Mouse (Mus musculus) liver, embryonic 11.5 days (tissue): Measurements from ENCODE around the gene Rfc2. TPM values are rescaled to one million over a fixed set of nuclear protein-coding genes. Genes with fewer than 3 reads are reported as not detected.

Experiments used
- ATAC-seq: fragments of 200-750 bp; cut with Nextera tagmentation; replicated peaks from 2 replicates; pipeline ENCODE4 v1.8.0; 2017; ENCODE audit warnings: moderate number of reproducible peaks, mild to moderate bottlenecking, moderate TSS enrichment, moderate library complexity; ENCODE audit not compliant: low FRiP score
- DNase-seq: peaks from one replicate; pipeline ENCODE4 v3.0.0-alpha.2; 2017; ENCODE audit warnings: low spot score
- H3K27ac ChIP-seq: fragments of 300-500 bp; sonication (generic); 2 replicates; pipeline ENCODE4 v1.5.1; 2014; ENCODE audit warnings: mild to moderate bottlenecking, low read depth, low read length, control low read depth
- H3K27me3 ChIP-seq: fragments of 300-500 bp; sonication (generic); replicated peaks from 2 replicates; pipeline ENCODE4 v1.6.1; 2014; ENCODE audit warnings: low read length, mixed read lengths; ENCODE audit not compliant: control insufficient read depth, insufficient read depth
- H3K36me3 ChIP-seq: fragments of 300-500 bp; sonication (generic); 2 replicates; pipeline ENCODE4 v1.6.1; 2014; ENCODE audit warnings: mild to moderate bottlenecking, low read length, moderate library complexity, mixed read lengths; ENCODE audit not compliant: control insufficient read depth, insufficient read depth
- H3K4me1 ChIP-seq: fragments of 300-500 bp; sonication (generic); replicated peaks from 2 replicates; pipeline ENCODE4 v1.6.1; 2014; ENCODE audit warnings: low read length, mixed read lengths; ENCODE audit not compliant: control insufficient read depth, insufficient read depth
- H3K4me2 ChIP-seq: fragments of 300-500 bp; sonication (generic); 2 replicates; pipeline ENCODE4 v1.6.1; 2014; ENCODE audit warnings: mild to moderate bottlenecking, control low read depth, moderate library complexity
- H3K4me3 ChIP-seq: fragments of 300-500 bp; sonication (generic); 2 replicates; pipeline ENCODE4 v1.5.1; 2014; ENCODE audit warnings: low read depth, low read length, control low read depth
- H3K9ac ChIP-seq: fragments of 300-500 bp; sonication (generic); 2 replicates; pipeline ENCODE4 v1.6.1; 2014; ENCODE audit warnings: low read depth, low read length, control low read depth
- H3K9me3 ChIP-seq: fragments of 300-500 bp; sonication (generic); 2 replicates; pipeline ENCODE4 v1.6.1; 2016; ENCODE audit warnings: low read length, inconsistent platforms, mixed read lengths; ENCODE audit not compliant: control insufficient read depth
- WGBS: fragments of 180-500 bp; shearing (Covaris S2); extraction: QIAGEN DNeasy Blood & Tissue Kit; methylation state at CpG from one replicate; pipeline ENCODE4 v1.1.7; 2014; 5-methylcytosine and 5-hydroxymethylcytosine counted together
- polyA plus RNA-seq: library from polyadenylated mRNA; unstranded; fragments of >200 nt; fragmentation: Nextera tagmentation; extraction: Ambion mirVana; gene quantifications from 2 replicates; pipeline ENCODE4 v1.2.1, GENCODE M21; 2014

The Rfc2 gene
- polyA plus RNA-seq, 1 experiment from 2014 or later, result 363 TPM

- Histone ChIP-seq H3K9me3 (no peaks in the 10 kb centered on the region), H3K27me3 (no peaks in the 10 kb centered on the region), H3K4me3 (no peak overlapping the region), H3K36me3 (no peaks in the 10 kb centered on the region), H3K27ac (no peak overlapping the region), H3K4me2 (no peak overlapping the region), H3K4me1 (peaks cover 11% of the 10 kb centered on the region; the same call in 1 of the 2 replicates), H3K9ac (no peak overlapping the region)
- ATAC-seq (no peak), DNase-seq (no peak)
- 79% methylated on average over 7 of the region's 7 CpGs for WGBS
Measured at GRCm38 (mm10) chr5:134546790-134547189, 34.4 kb upstream of the Rfc2 start.

GRCm38 (mm10) chr5:134548306-134548705 lies 32.9 kb upstream of the Rfc2 start:
- ATAC-seq, result no peak

DNA sequence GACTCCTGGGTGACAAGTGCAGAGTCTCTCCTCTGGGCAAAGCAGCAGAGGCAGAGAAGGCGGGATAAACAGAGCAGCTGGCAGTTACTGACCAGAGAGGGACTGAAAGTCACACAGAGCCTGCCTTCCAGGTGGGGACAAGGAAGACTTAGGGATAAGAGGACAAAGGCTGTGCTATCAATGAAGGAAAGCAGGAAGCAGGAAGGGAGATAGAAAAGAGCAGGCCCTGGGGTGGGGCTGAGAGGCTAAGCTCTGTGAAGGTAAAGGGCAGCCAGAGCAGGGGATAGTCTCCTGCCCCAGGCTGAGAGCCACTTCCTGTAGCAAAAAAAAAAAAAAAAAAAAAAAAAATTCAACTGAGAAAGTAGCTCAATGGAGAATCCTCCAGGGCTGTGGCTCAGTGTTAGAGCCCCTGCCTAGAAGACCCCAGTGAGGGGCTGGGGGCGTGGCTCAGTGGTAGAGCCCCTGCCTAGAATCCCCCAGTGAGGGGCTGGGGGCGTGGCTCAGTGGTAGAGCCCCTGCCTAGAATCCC lies 31.5 kb upstream of the Rfc2 start:
- Histone ChIP-seq H3K4me1 (peaks cover 17% of the 10 kb centered on the region; the same call in 1 of the 2 replicates), H3K4me3 (no peak overlapping the region), H3K27me3 (no peaks in the 10 kb centered on the region), H3K36me3 (no peaks in the 10 kb centered on the region), H3K9me3 (no peaks in the 10 kb centered on the region), H3K27ac (no peak overlapping the region), H3K9ac (no peak overlapping the region), H3K4me2 (no peak overlapping the region)
- DNase-seq (no peak), ATAC-seq (no peak)
- 75% methylated on average over 3 of the region's 3 CpGs for WGBS

More at GRCm38 (mm10) chr5:134548306-134548705, 32.9 kb upstream of the Rfc2 start:
- Histone ChIP-seq H3K9me3 (no peaks in the 10 kb centered on the region), H3K4me3 (no peak overlapping the region), H3K9ac (no peak overlapping the region), H3K4me2 (no peak overlapping the region), H3K27ac (no peak overlapping the region), H3K27me3 (no peaks in the 10 kb centered on the region), H3K36me3 (no peaks in the 10 kb centered on the region), H3K4me1 (peaks cover 17% of the 10 kb centered on the region; the same call in 1 of the 2 replicates)
- 58% methylated on average over 5 of the region's 5 CpGs for WGBS
- no peak for DNase-seq

DNA sequence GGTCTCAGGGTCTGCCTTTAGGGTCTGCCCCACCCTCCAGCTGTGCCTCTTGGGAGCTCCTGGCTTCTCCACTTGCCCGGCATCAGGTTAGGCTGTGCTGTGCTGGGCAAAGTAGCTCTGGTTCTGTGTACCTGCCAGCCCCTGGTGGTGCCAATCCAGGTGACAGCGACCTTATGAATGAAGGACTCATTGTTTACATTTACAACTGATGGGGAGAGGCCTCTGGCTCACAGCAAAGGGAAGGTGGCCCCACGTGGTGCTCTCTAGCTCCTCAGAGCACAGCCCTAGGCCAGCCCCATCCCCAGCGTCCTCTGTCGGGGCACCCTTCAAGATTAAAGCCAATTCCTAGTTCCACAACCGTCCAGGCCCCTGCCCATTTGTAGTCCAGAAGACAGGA lies 30.3 kb upstream of the Rfc2 start:
- Histone ChIP-seq H3K4me1 (peaks cover 26% of the 10 kb centered on the region), H3K9me3 (no peaks in the 10 kb centered on the region), H3K9ac (peak overlapping the region; percentile 76), H3K4me3 (peak overlapping the region; percentile 78), H3K27ac (no peak overlapping the region), H3K27me3 (no peaks in the 10 kb centered on the region), H3K36me3 (no peaks in the 10 kb centered on the region), H3K4me2 (peak overlapping the region; percentile 99)
- no peak for ATAC-seq
- DNase-seq, result no peak
- WGBS, result 20% methylated on average over 6 of the region's 6 CpGs

- H3K27ac ChIP-seq, result peak overlapping the region; percentile 80
- no peaks in the 10 kb centered on the region for H3K9me3 ChIP-seq
- peak overlapping the region; percentile 99 for H3K4me2 ChIP-seq
- DNase-seq (peak; percentile 55), ATAC-seq (no peak)
- H3K4me1 ChIP-seq, result peaks cover 27% of the 10 kb centered on the region
- no peaks in the 10 kb centered on the region for H3K27me3 ChIP-seq
- peak overlapping the region; percentile 76 for H3K9ac ChIP-seq
- peak overlapping the region; percentile 78 for H3K4me3 ChIP-seq
- H3K36me3 ChIP-seq, result no peaks in the 10 kb centered on the region
- 4% methylated on average over 52 of the region's 52 CpGs for WGBS
Measured at GRCm38 (mm10) chr5:134551233-134552109, 29.7 kb upstream of the Rfc2 start.

DNA sequence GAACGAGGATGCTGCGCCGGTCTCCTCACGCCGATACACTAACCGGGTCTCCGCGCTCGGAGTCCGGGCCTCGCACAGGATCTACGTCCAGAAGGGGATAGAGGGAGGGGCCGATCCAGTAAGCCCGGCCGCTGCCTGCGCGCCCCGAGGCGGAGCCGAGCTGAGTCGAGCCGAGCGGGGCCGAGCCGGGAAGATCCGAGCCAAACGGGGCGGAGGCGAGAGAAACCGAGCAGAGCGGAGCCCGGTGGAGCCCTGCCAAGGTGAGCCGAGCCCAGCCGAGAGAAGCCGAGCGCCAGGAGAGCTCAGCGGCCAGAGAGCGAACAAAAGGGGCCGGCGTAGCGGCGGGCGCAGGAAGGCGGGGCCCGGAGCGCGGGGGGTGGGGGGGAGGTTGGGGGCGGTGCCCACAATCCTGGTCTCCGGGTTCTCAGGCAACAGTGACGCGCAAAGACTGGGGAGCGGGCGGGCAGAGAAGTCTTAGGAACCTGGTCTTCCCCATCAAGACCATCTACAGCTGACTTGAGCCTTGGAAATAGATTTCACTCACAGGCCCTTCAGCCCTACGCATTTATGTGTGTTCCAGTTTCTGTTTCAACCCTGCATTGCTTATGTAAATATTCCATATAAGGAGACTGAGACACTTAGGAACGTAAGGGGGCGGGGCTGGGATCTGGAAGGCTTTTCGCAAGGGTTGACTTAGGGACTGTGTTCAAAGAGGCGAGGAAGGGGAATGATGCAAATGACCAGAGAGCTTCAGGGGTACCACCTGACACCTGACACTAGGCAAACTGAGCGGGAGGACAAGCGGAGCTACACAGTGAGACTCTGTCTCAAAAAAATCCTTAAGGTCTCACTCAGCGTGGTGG lies 28.8 kb upstream of the Rfc2 start, which contains the start of gene Clip2:
Gene Clip2, minus strand, starts transcription at position 325 of the 863 bp plus-strand sequence.
- H3K4me2 ChIP-seq, result peak within 1 kb of the TSS; percentile 99
- no peaks in the 10 kb centered on the region for H3K27me3 ChIP-seq
- H3K36me3 ChIP-seq, result no peaks in the 10 kb centered on the region
- WGBS, result 2% methylated on average over 60 of the region's 61 CpGs
- H3K4me1 ChIP-seq, result peaks cover 27% of the 10 kb centered on the region
- H3K27ac ChIP-seq, result peak within 1 kb of the TSS; percentile 80
- DNase-seq (peak; percentile 91), ATAC-seq (peak; percentile 88)
- peak within 1 kb of the TSS; percentile 76 for H3K9ac ChIP-seq
- no peaks in the 10 kb centered on the region for H3K9me3 ChIP-seq
- peak within 1 kb of the TSS; percentile 78 for H3K4me3 ChIP-seq

- Histone ChIP-seq H3K4me3 (no peak overlapping the region), H3K9ac (no peak overlapping the region), H3K4me2 (no peak overlapping the region), H3K4me1 (peaks cover 24% of the 10 kb centered on the region), H3K9me3 (no peaks in the 10 kb centered on the region), H3K36me3 (no peaks in the 10 kb centered on the region), H3K27me3 (no peaks in the 10 kb centered on the region), H3K27ac (no peak overlapping the region)
- no peak for DNase-seq
- no peak for ATAC-seq
- WGBS, result 87% methylated on average over 5 of the region's 5 CpGs
Measured at GRCm38 (mm10) chr5:134553951-134554546, 27.1 kb upstream of the Rfc2 start.
